Mouse (Mus musculus): ENCODE results near the gene Slc7a9. TPM values are rescaled to one million over a fixed set of nuclear protein-coding genes. Genes with fewer than 3 reads are reported as not detected.

The Slc7a9 gene
- polyA plus RNA-seq, 1 experiment from 2014 or later, result 0.29 TPM

Other genes starting within 250 kb of the Slc7a9 start
- gene Lrp3, start 233.3 kb upstream of the Slc7a9 start, polyA plus RNA-seq (2016; fragmentation: Nextera tagmentation; extraction: Ambion mirVana), result 10.5 and 11.9 TPM in 2 replicates
- 19.6 and 20.0 TPM in 2 replicates for gene Gpatch1, start 130.4 kb upstream of the Slc7a9 start, polyA plus RNA-seq (2016; fragmentation: Nextera tagmentation; extraction: Ambion mirVana)
- gene Rhpn2, start 114.6 kb upstream of the Slc7a9 start, polyA plus RNA-seq (2016; fragmentation: Nextera tagmentation; extraction: Ambion mirVana), result 4.1 and 4.9 TPM in 2 replicates
- 14.0 and 15.4 TPM in 2 replicates for gene Faap24, start 52.0 kb upstream of the Slc7a9 start, polyA plus RNA-seq (2016; fragmentation: Nextera tagmentation; extraction: Ambion mirVana)
- 56.0 and 58.3 TPM in 2 replicates for gene Cep89, start 51.8 kb upstream of the Slc7a9 start, polyA plus RNA-seq (2016; fragmentation: Nextera tagmentation; extraction: Ambion mirVana)
- gene Tdrd12, start 88.9 kb downstream of the Slc7a9 start, polyA plus RNA-seq (2016; fragmentation: Nextera tagmentation; extraction: Ambion mirVana), result 0.22 and 0.80 TPM in 2 replicates
- gene Nudt19, start 107.5 kb downstream of the Slc7a9 start, polyA plus RNA-seq (2016; fragmentation: Nextera tagmentation; extraction: Ambion mirVana), result 45.6 and 48.9 TPM in 2 replicates
- 0.09 and 0.20 TPM in 2 replicates for gene Rgs9bp, start 136.8 kb downstream of the Slc7a9 start, polyA plus RNA-seq (2016; fragmentation: Nextera tagmentation; extraction: Ambion mirVana)
- 41.2 and 41.6 TPM in 2 replicates for gene Ankrd27, start 137.4 kb downstream of the Slc7a9 start, polyA plus RNA-seq (2016; fragmentation: Nextera tagmentation; extraction: Ambion mirVana)
- gene Pdcd5, start 198.7 kb downstream of the Slc7a9 start, polyA plus RNA-seq (2016; fragmentation: Nextera tagmentation; extraction: Ambion mirVana), result 323 and 330 TPM in 2 replicates